Mouse (Mus musculus) G1E (cell line): ENCODE data around the gene Enho.

Experiments used
- CTCF ChIP-seq: IDR thresholded peaks from 2 replicates; pipeline ENCODE4 v1.5.1; 2012; ENCODE audit warnings: low read depth, low read length, inconsistent platforms, mixed read lengths
- GATA1 ChIP-seq: IDR thresholded peaks from 2 replicates; pipeline ENCODE4 v1.6.1; 2012; ENCODE audit warnings: borderline replicate concordance, low read length, inconsistent platforms, mixed read lengths

DNA sequence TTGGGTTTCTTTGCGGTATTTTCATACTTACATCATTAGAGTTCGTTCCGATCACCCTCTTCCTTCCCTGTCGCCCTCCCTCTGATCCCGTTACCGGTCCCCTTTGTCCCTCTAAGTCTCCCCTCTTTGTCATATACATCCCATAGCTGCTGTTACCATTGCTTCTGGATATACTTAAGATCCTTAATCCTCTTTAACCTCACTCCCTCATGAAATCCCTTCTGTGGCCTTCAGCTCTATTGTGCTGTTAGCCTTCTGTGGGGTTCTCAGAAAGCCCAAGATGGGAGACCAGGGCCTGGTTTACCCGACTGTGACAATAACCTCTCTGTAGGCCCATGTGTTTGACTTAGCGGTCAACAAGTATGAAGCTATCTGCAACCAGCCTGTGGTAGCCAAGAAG lies 5.5 kb downstream of the Enho start:
- TF ChIP-seq CTCF (no peak), GATA1 (no peak)
